Mouse (Mus musculus): ENCODE data around the gene Sema6d. TPM values are rescaled to one million over a fixed set of nuclear protein-coding genes. Genes with fewer than 3 reads are reported as not detected.
A peak's percentile ranks its signal among the peaks of the same experiment; 100 is the strongest.

Sema6d gene
- polyA plus RNA-seq, 1 experiment from 2014 or later = 27.7 TPM

DNA sequence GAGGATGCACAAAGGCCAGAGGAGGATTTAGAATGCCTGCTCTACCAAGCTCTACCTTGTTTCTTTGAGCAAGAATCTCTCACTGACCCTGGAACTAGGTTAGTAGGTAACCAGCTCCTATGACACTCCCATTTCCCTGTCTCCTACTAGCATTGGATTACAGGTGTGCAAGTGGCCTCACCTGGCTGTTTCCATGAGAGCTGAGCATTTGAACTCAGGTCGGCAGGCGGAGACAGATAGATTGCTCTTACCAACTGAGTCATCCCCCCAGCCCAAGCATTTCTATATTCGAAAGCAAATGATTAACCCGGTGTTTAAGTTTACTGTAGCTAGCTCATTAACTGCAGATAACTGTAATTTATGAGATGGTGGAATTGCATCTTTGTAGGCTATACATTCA, 503.0 kb downstream of the Sema6d start:
- no peak for ATAC-seq (ENCODE audit: insufficient number of reproducible peaks, insufficient read depth, low FRiP score, low read depth)
- Histone ChIP-seq H3K4me1 (ENCODE audit: control insufficient read depth in 2 of 2, insufficient read depth in 2 of 2, low read length in 2 of 2) (no peaks in the 10 kb centered on the region), H3K9me3 (ENCODE audit: control insufficient read depth, low read length) (no peaks in the 10 kb centered on the region), H3K4me3 (ENCODE audit: control insufficient read depth in 1 of 2, insufficient read depth in 1 of 2, low read depth in 1 of 2, low read length in 2 of 2) (no peak overlapping the region), H3K27ac (replicated peaks in 1 of 2; ENCODE audit: control insufficient read depth in 1 of 2, insufficient read depth in 1 of 2, low read depth in 2 of 2, low read length in 2 of 2) (no peak overlapping the region), H3K36me3 (ENCODE audit: control insufficient read depth, insufficient read depth, low read length) (no peaks in the 10 kb centered on the region), H3K27me3 (ENCODE audit: control insufficient read depth, insufficient read depth, low read length) (no peaks in the 10 kb centered on the region), H3K9ac (ENCODE audit: low read length) (no peak overlapping the region), H3K4me2 (ENCODE audit: low read length) (no peak overlapping the region)
- WGBS = 90% methylated on average over 4 of the region's 4 CpGs

DNA sequence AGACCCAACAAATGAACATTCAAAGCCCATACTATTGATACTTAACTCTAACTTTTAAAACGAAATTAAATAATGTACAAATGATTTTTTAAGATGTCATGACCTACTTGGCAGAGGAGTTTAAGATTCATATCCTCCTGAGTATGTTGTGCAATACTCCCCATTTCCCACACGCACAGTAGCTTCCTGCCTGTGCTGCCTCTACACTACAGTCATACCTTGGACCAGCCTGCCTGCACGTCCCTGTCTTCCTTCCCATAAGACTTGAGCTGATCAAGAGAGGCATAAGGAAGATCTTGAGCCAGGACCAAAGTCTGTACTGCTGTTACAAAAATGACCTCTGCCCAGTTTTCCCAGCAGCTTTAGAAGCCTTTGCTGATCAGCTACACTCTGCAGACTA, 509.2 kb downstream of the Sema6d start:
- peaks cover 5 to 11% of the 10 kb centered on the region in 2 experiments; a peak in 3 of 4 replicates for H3K4me1 ChIP-seq (ENCODE audit: control insufficient read depth in 2 of 2, insufficient read depth in 2 of 2, low read length in 2 of 2)
- H3K36me3 ChIP-seq (ENCODE audit: control insufficient read depth, insufficient read depth, low read length) = no peaks in the 10 kb centered on the region
- H3K4me3 ChIP-seq (ENCODE audit: control insufficient read depth in 1 of 2, insufficient read depth in 1 of 2, low read depth in 1 of 2, low read length in 2 of 2) = no peak overlapping the region
- H3K9ac ChIP-seq (ENCODE audit: low read length) = no peak overlapping the region
- no peak overlapping the region for H3K4me2 ChIP-seq (ENCODE audit: low read length)
- H3K9me3 ChIP-seq (ENCODE audit: control insufficient read depth, low read length) = no peaks in the 10 kb centered on the region
- H3K27ac ChIP-seq (replicated peaks in 1 of 2; ENCODE audit: control insufficient read depth in 1 of 2, insufficient read depth in 1 of 2, low read depth in 2 of 2, low read length in 2 of 2) = peak overlapping the region in 1 of 2 experiments; percentile 19; a peak in 1 of 4 replicates
- H3K27me3 ChIP-seq (ENCODE audit: control insufficient read depth, insufficient read depth, low read length) = no peaks in the 10 kb centered on the region
- WGBS = 74% methylated on average over 3 of the region's 3 CpGs
- no peak for ATAC-seq (ENCODE audit: insufficient number of reproducible peaks, insufficient read depth, low FRiP score, low read depth)

DNA sequence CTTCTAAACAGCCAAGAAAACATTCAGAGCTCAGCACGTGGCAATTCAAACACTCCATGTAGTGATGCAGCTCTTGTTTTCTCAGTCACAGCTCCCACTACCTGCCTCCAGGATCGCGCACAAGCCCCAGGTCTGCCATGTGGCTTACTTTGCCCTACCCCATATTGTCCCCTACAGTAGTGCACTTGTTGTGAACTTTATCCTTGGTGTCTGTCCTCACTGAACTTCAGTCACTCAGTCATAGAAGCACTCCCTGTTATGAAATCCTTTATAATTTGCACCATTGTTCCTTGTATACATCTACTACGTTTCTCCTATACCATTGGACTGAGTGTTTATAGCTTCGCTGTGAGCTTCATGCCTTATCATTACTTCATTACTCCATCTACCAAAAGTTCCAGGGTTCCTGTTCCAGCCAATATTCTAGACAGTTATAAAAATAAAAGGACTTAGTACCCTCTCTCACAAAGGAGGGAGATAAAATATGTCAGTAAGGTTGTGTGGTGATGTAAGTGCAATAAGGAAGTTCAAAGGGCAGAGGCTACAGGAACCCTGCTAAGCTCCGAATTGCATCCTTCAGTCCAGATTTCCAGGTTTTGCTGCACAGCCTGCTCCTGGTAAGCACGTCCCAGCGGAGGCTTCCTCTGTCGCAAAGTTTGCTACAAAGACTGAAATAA, 512.1 kb downstream of the Sema6d start:
- no peaks in the 10 kb centered on the region for H3K27me3 ChIP-seq (ENCODE audit: control insufficient read depth, insufficient read depth, low read length)
- no peaks in the 10 kb centered on the region for H3K36me3 ChIP-seq (ENCODE audit: control insufficient read depth, insufficient read depth, low read length)
- no peak overlapping the region for H3K4me2 ChIP-seq (ENCODE audit: low read length)
- H3K4me3 ChIP-seq (ENCODE audit: control insufficient read depth in 1 of 2, insufficient read depth in 1 of 2, low read depth in 1 of 2, low read length in 2 of 2) = no peak overlapping the region
- H3K9me3 ChIP-seq (ENCODE audit: control insufficient read depth, low read length) = no peaks in the 10 kb centered on the region
- ATAC-seq (ENCODE audit: insufficient number of reproducible peaks, insufficient read depth, low FRiP score, low read depth) = no peak
- peak overlapping the region in 1 of 2 experiments; percentile 2; a peak in 1 of 4 replicates for H3K27ac ChIP-seq (replicated peaks in 1 of 2; ENCODE audit: control insufficient read depth in 1 of 2, insufficient read depth in 1 of 2, low read depth in 2 of 2, low read length in 2 of 2)
- WGBS = 72% methylated on average over 9 of the region's 9 CpGs
- H3K4me1 ChIP-seq (ENCODE audit: control insufficient read depth in 2 of 2, insufficient read depth in 2 of 2, low read length in 2 of 2) = peaks cover 5 to 15% of the 10 kb centered on the region in 2 experiments; a peak in 3 of 4 replicates
- H3K9ac ChIP-seq (ENCODE audit: low read length) = no peak overlapping the region

DNA sequence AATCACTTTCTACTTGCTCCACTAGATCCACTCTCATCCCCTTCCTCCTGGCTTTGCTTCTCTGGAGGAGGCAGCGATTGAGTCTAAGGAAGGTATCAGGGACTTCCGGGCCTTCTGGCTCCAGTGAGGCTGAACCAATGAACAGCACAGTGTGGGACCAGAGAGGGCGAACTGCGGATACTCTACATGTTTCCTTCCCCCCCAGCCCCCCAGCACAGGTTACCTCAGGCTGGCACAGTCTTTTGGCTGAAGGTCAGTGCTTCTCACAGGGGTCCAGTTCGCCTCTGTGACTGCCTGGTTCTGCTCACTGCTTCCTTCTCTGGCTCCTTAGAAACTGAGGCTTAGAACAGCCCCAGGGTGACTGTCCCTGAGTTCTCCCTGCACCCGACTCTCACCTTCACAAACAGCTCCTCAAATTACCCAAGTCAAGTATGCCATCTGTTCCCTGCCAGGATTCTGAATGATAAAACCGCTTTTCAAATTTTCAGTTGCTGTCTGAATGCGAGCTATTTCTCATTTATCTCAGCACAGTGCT, 512.7 kb downstream of the Sema6d start:
- no peaks in the 10 kb centered on the region for H3K27me3 ChIP-seq (ENCODE audit: control insufficient read depth, insufficient read depth, low read length)
- peaks cover 8 to 15% of the 10 kb centered on the region in 2 experiments; a peak in 3 of 4 replicates for H3K4me1 ChIP-seq (ENCODE audit: control insufficient read depth in 2 of 2, insufficient read depth in 2 of 2, low read length in 2 of 2)
- H3K9ac ChIP-seq (ENCODE audit: low read length) = peak overlapping the region; percentile 28; the same call in 1 of the 2 replicates
- H3K27ac ChIP-seq (replicated peaks in 1 of 2; ENCODE audit: control insufficient read depth in 1 of 2, insufficient read depth in 1 of 2, low read depth in 2 of 2, low read length in 2 of 2) = peak overlapping the region in 1 of 2 experiments; percentile 2; a peak in 1 of 4 replicates
- no peaks in the 10 kb centered on the region for H3K36me3 ChIP-seq (ENCODE audit: control insufficient read depth, insufficient read depth, low read length)
- no peaks in the 10 kb centered on the region for H3K9me3 ChIP-seq (ENCODE audit: control insufficient read depth, low read length)
- H3K4me2 ChIP-seq (ENCODE audit: low read length) = 0 out of 2 replicates have a peak overlapping the region, but pooled peaks have one; percentile 7
- 44% methylated on average over 8 of the region's 8 CpGs for WGBS
- ATAC-seq (ENCODE audit: insufficient number of reproducible peaks, insufficient read depth, low FRiP score, low read depth) = no peak
- no peak overlapping the region for H3K4me3 ChIP-seq (ENCODE audit: control insufficient read depth in 1 of 2, insufficient read depth in 1 of 2, low read depth in 1 of 2, low read length in 2 of 2)

DNA sequence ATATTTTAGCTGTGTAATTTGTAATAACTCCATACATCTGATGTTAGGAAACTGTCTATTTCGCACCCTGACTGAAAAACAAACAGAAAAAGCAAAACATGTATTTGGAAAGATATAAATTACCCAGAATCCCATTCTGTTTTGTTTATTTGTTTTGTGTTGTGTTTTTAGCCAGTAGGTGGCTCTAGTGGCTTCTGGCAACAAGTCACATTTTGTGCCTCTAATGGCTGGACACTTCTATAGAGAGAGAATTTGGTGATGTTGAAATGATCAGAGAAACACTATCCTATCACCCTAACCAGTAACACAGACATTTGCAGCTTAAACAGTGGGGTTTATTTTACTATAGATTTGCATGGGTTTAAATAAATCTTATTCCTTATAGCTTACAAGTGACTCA, 515.6 kb downstream of the Sema6d start:
- Histone ChIP-seq H3K4me3 (ENCODE audit: control insufficient read depth in 1 of 2, insufficient read depth in 1 of 2, low read depth in 1 of 2, low read length in 2 of 2) (no peak overlapping the region), H3K36me3 (ENCODE audit: control insufficient read depth, insufficient read depth, low read length) (no peaks in the 10 kb centered on the region), H3K27me3 (ENCODE audit: control insufficient read depth, insufficient read depth, low read length) (no peaks in the 10 kb centered on the region), H3K9me3 (ENCODE audit: control insufficient read depth, low read length) (no peaks in the 10 kb centered on the region), H3K4me1 (ENCODE audit: control insufficient read depth in 2 of 2, insufficient read depth in 2 of 2, low read length in 2 of 2) (peaks cover 14 to 25% of the 10 kb centered on the region in 2 experiments; a peak in 3 of 4 replicates), H3K27ac (replicated peaks in 1 of 2; ENCODE audit: control insufficient read depth in 1 of 2, insufficient read depth in 1 of 2, low read depth in 2 of 2, low read length in 2 of 2) (no peak overlapping the region), H3K9ac (ENCODE audit: low read length) (no peak overlapping the region), H3K4me2 (ENCODE audit: low read length) (no peak overlapping the region)
- WGBS = 64% methylated on average over 1 of the region's 1 CpGs
- no peak for ATAC-seq (ENCODE audit: insufficient number of reproducible peaks, insufficient read depth, low FRiP score, low read depth)

DNA sequence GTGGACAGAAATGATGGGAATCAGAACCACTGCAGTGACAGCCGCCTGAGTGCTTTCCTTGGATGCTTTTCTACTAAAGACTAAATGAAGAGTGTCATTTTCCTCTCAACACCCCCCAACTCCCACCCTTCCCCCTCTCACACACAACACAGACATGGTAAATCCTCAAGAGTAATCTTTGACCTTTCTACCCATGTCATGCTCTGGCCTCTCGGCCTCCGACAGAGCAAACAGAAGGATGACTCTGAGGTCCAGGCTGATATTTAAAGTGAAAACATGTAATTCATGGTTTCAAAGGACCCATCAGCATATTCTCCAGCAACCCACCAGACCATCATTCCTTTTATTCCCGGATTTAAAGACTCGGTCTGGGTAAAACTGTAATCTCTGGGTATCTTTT, 518.2 kb downstream of the Sema6d start:
- no peak for ATAC-seq (ENCODE audit: insufficient number of reproducible peaks, insufficient read depth, low FRiP score, low read depth)
- Histone ChIP-seq H3K27ac (replicated peaks in 1 of 2; ENCODE audit: control insufficient read depth in 1 of 2, insufficient read depth in 1 of 2, low read depth in 2 of 2, low read length in 2 of 2) (no peak overlapping the region; a peak in 1 of 4 replicates), H3K36me3 (ENCODE audit: control insufficient read depth, insufficient read depth, low read length) (no peaks in the 10 kb centered on the region), H3K27me3 (ENCODE audit: control insufficient read depth, insufficient read depth, low read length) (no peaks in the 10 kb centered on the region), H3K9me3 (ENCODE audit: control insufficient read depth, low read length) (no peaks in the 10 kb centered on the region), H3K4me2 (ENCODE audit: low read length) (no peak overlapping the region), H3K9ac (ENCODE audit: low read length) (no peak overlapping the region), H3K4me3 (ENCODE audit: control insufficient read depth in 1 of 2, insufficient read depth in 1 of 2, low read depth in 1 of 2, low read length in 2 of 2) (no peak overlapping the region), H3K4me1 (ENCODE audit: control insufficient read depth in 2 of 2, insufficient read depth in 2 of 2, low read length in 2 of 2) (peaks cover 15 to 29% of the 10 kb centered on the region in 2 experiments)
- WGBS = 60% methylated on average over 5 of the region's 5 CpGs

DNA sequence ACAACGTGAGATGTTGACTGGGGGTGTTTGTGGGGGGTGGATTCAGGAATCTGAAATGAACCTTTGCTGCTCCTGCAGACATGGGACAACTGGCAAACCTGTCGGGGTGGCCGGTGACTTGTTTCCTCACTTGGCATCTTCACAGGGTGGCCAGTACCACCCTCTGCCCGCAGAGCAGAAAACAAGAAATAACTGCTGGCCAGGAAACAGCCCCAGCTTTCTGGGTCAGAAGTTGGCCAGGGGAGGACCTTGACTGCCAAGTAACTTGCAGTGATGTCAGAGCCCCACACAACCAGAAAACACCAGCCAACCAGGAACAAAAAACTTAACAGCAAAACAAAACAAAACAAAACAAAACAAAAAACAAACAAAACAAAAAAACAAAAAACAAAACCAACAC, 518.8 kb downstream of the Sema6d start:
- Histone ChIP-seq H3K27me3 (ENCODE audit: control insufficient read depth, insufficient read depth, low read length) (no peaks in the 10 kb centered on the region), H3K4me2 (ENCODE audit: low read length) (peak overlapping the region; percentile 72), H3K9ac (ENCODE audit: low read length) (no peak overlapping the region), H3K4me1 (ENCODE audit: control insufficient read depth in 2 of 2, insufficient read depth in 2 of 2, low read length in 2 of 2) (peaks cover 15 to 34% of the 10 kb centered on the region in 2 experiments), H3K36me3 (ENCODE audit: control insufficient read depth, insufficient read depth, low read length) (no peaks in the 10 kb centered on the region), H3K27ac (replicated peaks in 1 of 2; ENCODE audit: control insufficient read depth in 1 of 2, insufficient read depth in 1 of 2, low read depth in 2 of 2, low read length in 2 of 2) (no peak overlapping the region), H3K9me3 (ENCODE audit: control insufficient read depth, low read length) (no peaks in the 10 kb centered on the region), H3K4me3 (ENCODE audit: control insufficient read depth in 1 of 2, insufficient read depth in 1 of 2, low read depth in 1 of 2, low read length in 2 of 2) (0 out of 4 replicates have a peak overlapping the region, but pooled peaks of 1 of the 2 experiments have one; percentile 90)
- WGBS = 71% methylated on average over 4 of the region's 4 CpGs
- ATAC-seq (ENCODE audit: insufficient number of reproducible peaks, insufficient read depth, low FRiP score, low read depth) = no peak

Data from heart, embryonic 14.5 days (tissue).